Mouse (Mus musculus) cerebellum, adult 2 months (tissue): ENCODE data around the gene Lpar5. TPM values are rescaled to one million over a fixed set of nuclear protein-coding genes. Genes with fewer than 3 reads are reported as not detected.

ENCODE experiments used
- DNase-seq, 2 experiments: peaks; one replicate each; pipeline ENCODE4 v3.0.0; 2021
- H3K27ac ChIP-seq: fragments of 200-500 bp; 2 replicates; pipeline ENCODE4 v1.5.1; 2012; ENCODE audit warnings: low read length, control low read depth, inconsistent platforms; ENCODE audit not compliant: insufficient read depth
- H3K27me3 ChIP-seq: fragments of 200-500 bp; 2 replicates; pipeline ENCODE4 v1.6.1; 2012; ENCODE audit warnings: inconsistent platforms, mild to moderate bottlenecking, low read length, moderate library complexity; ENCODE audit not compliant: control insufficient read depth, insufficient read depth
- H3K4me1 ChIP-seq: fragments of 200-500 bp; 2 replicates; pipeline ENCODE4 v1.6.1; 2011; ENCODE audit warnings: low read length; ENCODE audit not compliant: control insufficient read depth, insufficient read depth
- H3K4me3 ChIP-seq: fragments of 200-500 bp; replicated peaks from 2 replicates; pipeline ENCODE3; 2011; ENCODE audit warnings: mild to moderate bottlenecking, low read depth, low read length, control low read depth; ENCODE audit not compliant: insufficient read depth
- CTCF ChIP-seq: fragments of 200-500 bp; IDR thresholded peaks from 2 replicates; pipeline ENCODE4 v1.5.1; 2011; ENCODE audit warnings: low read depth, mild to moderate bottlenecking, control low read depth, low read length, moderate library complexity, borderline replicate concordance; ENCODE audit not compliant: insufficient read depth
- POLR2A ChIP-seq: fragments of 200-500 bp; IDR thresholded peaks from 2 replicates; pipeline ENCODE4 v1.6.1; 2011; ENCODE audit warnings: low read length, control low read depth, borderline replicate concordance; ENCODE audit not compliant: insufficient read depth
- WGBS: fragments of 180-500 bp; shearing (Covaris S2); methylation state at CpG from one replicate; pipeline ENCODE4 v1.1.7; 2018; 5-methylcytosine and 5-hydroxymethylcytosine counted together
- polyA plus RNA-seq: library from polyadenylated mRNA; depleted of rRNA; stranded (reverse); fragments of >200 nt; gene quantifications from 2 replicates; pipeline ENCODE4 v1.2.3, GENCODE M21; 2012

The Lpar5 gene
- polyA plus RNA-seq, 1 experiment = 0.84 TPM

DNA sequence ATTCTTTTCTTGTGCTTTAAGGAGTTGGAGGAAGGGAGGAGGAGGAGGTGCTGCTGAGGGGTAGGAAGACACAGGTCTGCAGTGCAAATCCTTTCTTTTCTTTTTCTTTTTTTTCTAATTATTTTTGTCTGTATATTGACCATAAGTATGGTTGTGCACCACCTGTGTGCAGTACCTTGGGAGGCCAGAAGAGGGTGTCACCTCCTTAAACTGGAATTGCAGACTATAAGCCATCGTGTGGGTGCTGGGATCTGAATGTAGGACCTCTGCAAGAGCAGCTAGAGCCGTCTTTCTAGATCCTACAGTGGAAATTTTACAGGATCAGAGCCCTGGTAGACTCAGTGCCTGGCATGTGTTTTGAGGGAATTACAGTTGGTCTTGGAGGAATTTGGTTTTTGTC is 40.0 kb downstream of the Lpar5 start:
- 93% methylated on average over 2 of the region's 2 CpGs for WGBS
- TF ChIP-seq POLR2A (no peak), CTCF (no peak)
- Histone ChIP-seq H3K27ac (no peak overlapping the region), H3K4me3 (no peak overlapping the region), H3K4me1 (no peaks in the 10 kb centered on the region), H3K27me3 (no peaks in the 10 kb centered on the region)
- DNase-seq = no peak

DNA sequence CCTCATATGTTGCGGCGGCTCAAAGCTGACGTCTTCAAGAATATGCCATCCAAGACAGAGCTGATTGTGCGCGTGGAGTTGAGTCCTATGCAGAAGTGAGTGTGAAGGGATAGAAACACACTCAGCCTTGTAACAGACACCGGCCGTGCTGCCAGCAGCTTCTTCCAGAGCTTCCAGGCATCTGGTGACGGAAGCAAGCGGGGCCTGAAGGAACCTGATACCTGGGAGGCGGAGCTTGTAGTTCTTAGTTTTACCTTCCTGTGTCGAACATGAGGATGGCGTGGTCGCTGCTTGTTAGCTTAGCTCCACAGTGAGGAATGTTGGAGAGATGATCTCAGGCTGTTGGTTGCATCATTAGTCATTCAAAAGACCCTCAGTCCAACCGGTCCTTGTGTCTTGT is 41.7 kb downstream of the Lpar5 start:
- TF ChIP-seq POLR2A (no peak), CTCF (no peak)
- Histone ChIP-seq H3K4me1 (no peaks in the 10 kb centered on the region), H3K27ac (no peak overlapping the region), H3K27me3 (no peaks in the 10 kb centered on the region), H3K4me3 (no peak overlapping the region)
- 92% methylated on average over 14 of the region's 14 CpGs for WGBS
- no peak for DNase-seq

DNA sequence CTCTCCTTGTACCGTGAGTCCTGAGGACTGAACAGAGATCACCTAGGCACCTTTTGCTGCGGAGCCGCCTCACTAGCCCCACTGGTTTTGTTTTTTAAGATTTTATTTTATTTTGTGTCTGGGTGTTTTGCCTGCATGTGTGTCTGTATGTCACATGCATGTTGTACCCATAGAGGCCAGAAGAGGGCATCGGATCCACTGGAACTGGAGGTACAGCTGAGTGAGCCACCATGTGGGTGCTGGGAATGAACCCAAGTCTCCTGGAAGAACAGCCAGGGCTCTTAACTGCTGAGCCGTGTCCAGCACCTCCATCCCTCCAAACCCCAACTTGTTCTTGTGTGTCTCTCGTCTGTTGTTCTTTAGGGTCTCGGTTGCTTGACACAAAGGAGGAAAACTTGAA is 43.2 kb downstream of the Lpar5 start:
- peak in 1 of 2 experiments; percentile 52 for DNase-seq
- Histone ChIP-seq H3K27ac (no peak overlapping the region), H3K27me3 (no peaks in the 10 kb centered on the region), H3K4me1 (no peaks in the 10 kb centered on the region), H3K4me3 (no peak overlapping the region)
- no peak for TF ChIP-seq POLR2A
- peak; percentile 48; the same call in 1 of the 2 replicates for TF ChIP-seq CTCF
- WGBS = 65% methylated on average over 7 of the region's 7 CpGs

DNA sequence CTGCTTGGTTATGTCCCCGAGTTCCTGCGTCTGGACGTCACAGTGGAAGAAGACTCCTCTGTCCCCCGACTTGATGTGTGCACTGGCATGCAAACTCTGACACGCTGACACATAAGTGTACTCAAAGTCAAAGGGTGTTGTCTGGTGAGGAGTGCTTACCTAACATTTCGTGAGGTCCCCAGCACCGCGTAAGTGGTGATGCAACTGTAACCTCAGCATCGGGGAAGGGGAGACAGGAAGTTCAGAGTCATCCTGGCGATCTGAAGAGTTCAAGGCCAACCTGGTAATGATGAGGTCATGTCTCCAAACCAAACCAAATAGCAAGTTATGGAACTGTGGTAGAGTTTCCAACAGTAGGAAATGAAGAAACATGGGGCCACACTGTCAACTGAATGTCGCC is 44.8 kb downstream of the Lpar5 start:
- H3K4me3 ChIP-seq = no peak overlapping the region
- TF ChIP-seq POLR2A = no peak
- no peak for TF ChIP-seq CTCF
- no peaks in the 10 kb centered on the region for H3K27me3 ChIP-seq
- no peak for DNase-seq
- WGBS = 92% methylated on average over 11 of the region's 11 CpGs
- H3K27ac ChIP-seq = no peak overlapping the region
- H3K4me1 ChIP-seq = no peaks in the 10 kb centered on the region

DNA sequence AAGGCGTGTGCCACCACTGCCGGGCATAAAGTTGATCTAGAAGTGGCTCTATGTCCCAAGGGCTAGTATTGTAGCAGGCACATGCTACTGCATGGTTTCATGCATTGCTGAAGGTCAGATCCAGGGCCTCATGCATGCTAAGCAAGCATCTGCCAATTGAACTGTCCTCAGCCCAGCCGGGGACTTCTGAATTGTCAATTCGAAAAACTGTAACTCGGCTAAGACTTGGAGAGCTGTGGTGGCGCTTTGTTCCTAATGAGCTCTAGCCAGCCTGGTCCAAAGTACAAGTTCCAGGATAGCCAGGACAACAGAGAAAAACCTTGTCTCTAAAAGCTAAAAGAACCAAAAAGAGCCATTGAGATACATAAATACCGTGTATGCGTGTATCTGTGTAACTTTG is 51.7 kb downstream of the Lpar5 start:
- no peak for DNase-seq
- Histone ChIP-seq H3K4me3 (no peak overlapping the region), H3K27ac (no peak overlapping the region), H3K27me3 (no peaks in the 10 kb centered on the region), H3K4me1 (no peaks in the 10 kb centered on the region)
- 86% methylated on average over 8 of the region's 8 CpGs for WGBS
- TF ChIP-seq CTCF (no peak), POLR2A (no peak)

DNA sequence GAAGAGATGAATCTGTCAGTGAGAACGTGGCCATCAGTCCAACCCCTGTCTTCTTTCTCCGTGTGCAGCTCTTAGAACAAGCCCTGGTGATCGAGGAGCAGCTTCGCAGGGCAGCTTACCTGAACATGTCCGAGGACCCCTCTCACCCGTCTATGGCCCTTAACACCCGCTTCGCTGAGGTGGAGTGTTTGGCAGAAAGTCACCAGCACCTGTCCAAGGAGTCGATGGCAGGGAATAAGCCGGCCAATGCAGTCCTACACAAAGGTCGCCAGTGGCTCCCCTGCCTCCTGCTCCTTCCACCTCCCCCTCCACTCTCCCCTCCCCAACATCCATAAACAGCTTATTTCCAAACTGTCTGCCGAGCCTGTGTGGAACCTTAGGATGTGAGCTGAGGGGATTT is 61.0 kb downstream of the Lpar5 start:
- DNase-seq = no peak
- no peaks in the 10 kb centered on the region for H3K27me3 ChIP-seq
- 83% methylated on average over 12 of the region's 12 CpGs for WGBS
- no peak overlapping the region for H3K27ac ChIP-seq
- H3K4me1 ChIP-seq = peaks cover 4% of the 10 kb centered on the region; the same call in 1 of the 2 replicates
- no peak for TF ChIP-seq POLR2A
- no peak for TF ChIP-seq CTCF
- H3K4me3 ChIP-seq = no peak overlapping the region

DNA sequence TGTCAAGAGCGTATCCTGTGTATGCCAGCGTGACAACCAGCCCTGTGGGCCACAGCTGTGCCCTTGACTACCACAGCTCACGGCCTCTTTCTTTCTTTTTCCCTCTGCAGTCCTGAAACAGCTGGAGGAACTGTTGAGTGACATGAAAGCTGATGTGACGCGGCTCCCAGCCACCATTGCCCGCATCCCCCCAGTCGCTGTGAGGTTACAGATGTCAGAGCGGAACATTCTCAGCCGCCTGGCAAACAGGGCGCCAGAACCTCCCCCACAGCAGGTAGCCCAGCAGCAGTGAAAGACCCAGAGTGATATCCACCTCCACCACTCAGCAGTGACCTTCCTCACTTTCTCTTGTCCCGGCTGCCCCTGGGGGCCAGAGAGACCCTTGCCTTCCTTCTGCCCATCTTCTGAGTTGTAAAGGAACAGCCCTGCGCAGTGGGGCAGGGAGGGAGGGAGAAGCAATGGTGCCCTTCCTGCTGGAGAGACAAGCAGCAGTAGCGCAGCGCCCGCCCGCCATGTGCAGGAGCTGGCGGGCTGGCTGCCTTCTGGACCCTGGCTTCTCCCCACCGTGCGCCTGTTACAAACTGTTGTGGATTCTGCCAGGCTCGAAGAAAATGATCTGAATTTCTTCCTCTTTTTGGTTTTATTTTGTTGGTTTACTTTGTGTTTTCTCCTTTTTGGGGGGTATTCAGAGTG is 62.1 kb downstream of the Lpar5 start:
- 69% methylated on average over 20 of the region's 20 CpGs for WGBS

More for the DNA sequence above, 62.1 kb downstream of the Lpar5 start:
- Histone ChIP-seq H3K4me1 (peaks cover 4% of the 10 kb centered on the region; the same call in 1 of the 2 replicates), H3K4me3 (no peak overlapping the region), H3K27ac (no peak overlapping the region), H3K27me3 (no peaks in the 10 kb centered on the region)
- TF ChIP-seq POLR2A (no peak), CTCF (no peak)
- DNase-seq = no peak
